Mouse (Mus musculus) midbrain, embryonic 11.5 days (tissue): ENCODE measurements around the gene Mgam. TPM values are rescaled to one million over a fixed set of nuclear protein-coding genes. Genes with fewer than 3 reads are reported as not detected.
A peak's percentile ranks its signal among the peaks of the same experiment; 100 is the strongest.

Experiments used
- ATAC-seq: fragments of 200-750 bp; cut with Nextera tagmentation; 2 replicates; pipeline ENCODE4 v1.8.0; 2017; ENCODE audit warnings: moderate TSS enrichment, moderate library complexity; ENCODE audit not compliant: low FRiP score
- DNase-seq: peaks from one replicate; pipeline ENCODE4 v3.0.0; 2015; ENCODE audit warnings: low spot score; ENCODE audit errors: missing footprints
- H3K27ac ChIP-seq: fragments of 300-500 bp; sonication (generic); 2 replicates; pipeline ENCODE4 v1.5.1; 2014; ENCODE audit warnings: low read depth, low read length
- H3K27me3 ChIP-seq: fragments of 300-500 bp; sonication (generic); 2 replicates; pipeline ENCODE4 v1.6.1; 2014; ENCODE audit warnings: mild to moderate bottlenecking, low read length, moderate library complexity, mixed read lengths; ENCODE audit not compliant: control insufficient read depth, insufficient read depth
- H3K36me3 ChIP-seq: fragments of 300-500 bp; sonication (generic); 2 replicates; pipeline ENCODE4 v1.6.1; 2014; ENCODE audit warnings: mild to moderate bottlenecking, low read length, moderate library complexity, mixed read lengths; ENCODE audit not compliant: control insufficient read depth, insufficient read depth
- H3K4me1 ChIP-seq: fragments of 300-500 bp; sonication (generic); 2 replicates; pipeline ENCODE4 v1.6.1; 2014; ENCODE audit warnings: low read length; ENCODE audit not compliant: control insufficient read depth, insufficient read depth
- H3K4me2 ChIP-seq: fragments of 300-500 bp; sonication (generic); 2 replicates; pipeline ENCODE4 v1.6.1; 2014; ENCODE audit warnings: mild to moderate bottlenecking, moderate library complexity
- H3K4me3 ChIP-seq: fragments of 300-500 bp; sonication (generic); 2 replicates; pipeline ENCODE4 v1.5.1; 2014; ENCODE audit warnings: low read depth, low read length
- H3K9ac ChIP-seq: fragments of 300-500 bp; sonication (generic); 2 replicates; pipeline ENCODE4 v1.6.1; 2014; ENCODE audit warnings: low read length
- H3K9me3 ChIP-seq: fragments of 300-500 bp; sonication (generic); 2 replicates; pipeline ENCODE4 v1.6.1; 2016; ENCODE audit warnings: low read length; ENCODE audit not compliant: control insufficient read depth
- WGBS: fragments of 180-500 bp; shearing (Covaris S2); extraction: QIAGEN DNeasy Blood & Tissue Kit; methylation state at CpG from one replicate; pipeline ENCODE4 v1.1.7; 2014; 5-methylcytosine and 5-hydroxymethylcytosine counted together
- polyA plus RNA-seq: library from polyadenylated mRNA; unstranded; fragments of >200 nt; fragmentation: Nextera tagmentation; extraction: Ambion mirVana; gene quantifications from 2 replicates; pipeline ENCODE4 v1.2.1, GENCODE M21; 2014

Gene Mgam
- polyA plus RNA-seq, 1 experiment from 2014 or later = not detected

DNA sequence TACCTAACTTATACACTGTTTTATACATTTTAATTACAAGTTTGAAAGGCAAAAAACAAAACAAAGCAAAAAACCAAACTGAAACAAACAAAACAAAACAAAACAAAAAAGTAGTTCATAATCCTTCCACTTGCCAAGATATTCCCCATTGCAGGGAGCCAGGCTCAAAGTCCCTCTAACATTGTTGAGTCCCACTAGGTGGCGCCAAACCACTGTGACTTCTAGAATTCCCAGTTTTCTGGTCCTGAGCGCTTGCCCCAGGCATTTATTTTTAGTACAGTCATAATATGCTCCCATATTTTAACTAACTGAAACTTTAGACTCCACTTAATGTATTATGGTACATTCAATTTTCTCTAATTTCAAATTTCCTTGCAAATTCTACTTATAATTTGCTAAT, 10.7 kb upstream of the Mgam start:
- H3K4me3 ChIP-seq = no peak overlapping the region
- ATAC-seq (peak; percentile 62), DNase-seq (peak; percentile 97)
- H3K4me2 ChIP-seq = no peak overlapping the region
- H3K27ac ChIP-seq = no peak overlapping the region
- no peak overlapping the region for H3K9ac ChIP-seq
- H3K27me3 ChIP-seq = no peaks in the 10 kb centered on the region
- H3K36me3 ChIP-seq = no peaks in the 10 kb centered on the region
- no peaks in the 10 kb centered on the region for H3K4me1 ChIP-seq
- WGBS = 28% methylated on average over 2 of the region's 2 CpGs
- no peaks in the 10 kb centered on the region for H3K9me3 ChIP-seq

DNA sequence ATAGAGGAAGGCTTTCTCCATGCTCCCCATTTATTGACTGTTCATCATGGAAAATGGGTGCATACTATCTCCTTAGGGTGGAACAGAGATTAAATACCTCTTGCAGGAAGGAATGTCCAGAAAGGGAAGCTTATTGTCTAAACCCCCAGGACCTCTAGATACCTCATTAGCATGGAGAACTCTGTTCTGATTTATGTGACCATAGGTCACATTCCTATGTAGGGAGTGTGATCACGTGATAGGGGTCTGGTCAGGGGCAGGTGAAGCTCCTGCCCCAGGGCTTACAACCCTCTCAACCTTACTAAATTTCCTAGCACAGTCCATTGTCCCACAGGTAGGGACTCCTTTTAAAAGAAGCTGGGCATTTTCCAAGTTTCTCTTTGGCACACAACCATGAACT, 2.5 kb upstream of the Mgam start:
- Histone ChIP-seq H3K27ac (no peak overlapping the region), H3K4me2 (no peak overlapping the region), H3K4me1 (no peaks in the 10 kb centered on the region), H3K27me3 (no peaks in the 10 kb centered on the region), H3K4me3 (no peak overlapping the region), H3K36me3 (no peaks in the 10 kb centered on the region), H3K9me3 (no peaks in the 10 kb centered on the region), H3K9ac (no peak overlapping the region)
- 60% methylated on average over 1 of the region's 1 CpGs for WGBS
- ATAC-seq = no peak
- DNase-seq = no peak

DNA sequence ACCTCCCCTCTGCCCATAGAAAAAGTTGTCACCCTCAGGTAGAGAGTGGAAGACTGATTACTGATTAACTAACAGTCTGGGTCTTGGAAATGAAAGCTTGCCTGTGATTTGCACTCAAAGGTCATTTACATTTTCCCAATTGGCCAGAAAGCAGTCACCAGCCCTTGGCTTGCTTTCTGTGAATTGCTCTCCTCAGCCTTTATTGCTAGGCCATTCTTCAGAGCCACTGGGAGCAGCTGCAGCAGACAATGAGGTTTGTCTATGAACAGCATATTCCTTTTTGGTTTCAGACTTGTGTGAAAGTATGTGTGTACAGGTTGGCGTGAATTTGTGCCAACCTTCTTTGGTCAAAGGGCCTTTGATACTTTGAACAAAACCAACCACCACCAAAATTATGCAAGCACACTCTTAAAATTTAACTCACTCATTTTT, 6.0 kb downstream of the Mgam start:
- no peaks in the 10 kb centered on the region for H3K36me3 ChIP-seq
- no peaks in the 10 kb centered on the region for H3K9me3 ChIP-seq
- no peak overlapping the region for H3K4me2 ChIP-seq
- ATAC-seq (no peak), DNase-seq (no peak)
- no peak overlapping the region for H3K27ac ChIP-seq
- H3K27me3 ChIP-seq = no peaks in the 10 kb centered on the region
- no peak overlapping the region for H3K9ac ChIP-seq
- no peak overlapping the region for H3K4me3 ChIP-seq
- WGBS = 84% methylated on average over 1 of the region's 1 CpGs
- no peaks in the 10 kb centered on the region for H3K4me1 ChIP-seq

DNA sequence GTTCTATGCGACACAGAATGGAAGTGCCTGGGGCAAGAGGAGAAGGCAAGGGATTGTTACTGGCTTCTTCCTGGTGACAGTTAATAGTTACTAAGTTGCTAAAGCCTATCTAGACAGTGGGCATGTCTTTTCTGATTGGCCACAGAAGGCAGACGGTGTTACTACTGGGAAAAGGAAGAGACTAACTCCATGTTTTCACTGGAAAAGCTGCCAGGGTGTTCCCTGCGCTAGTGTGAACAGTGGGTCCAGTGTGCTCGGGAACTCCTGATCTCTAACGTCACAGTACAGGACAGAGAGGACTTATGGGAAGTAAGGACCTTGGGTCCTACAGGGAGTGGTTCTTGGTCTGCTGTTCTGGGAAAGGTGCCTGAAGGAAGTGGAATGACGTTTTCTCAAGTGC, 6.9 kb downstream of the Mgam start:
- Histone ChIP-seq H3K9ac (no peak overlapping the region), H3K27ac (no peak overlapping the region), H3K9me3 (no peaks in the 10 kb centered on the region), H3K4me2 (no peak overlapping the region), H3K4me3 (no peak overlapping the region), H3K4me1 (no peaks in the 10 kb centered on the region), H3K27me3 (no peaks in the 10 kb centered on the region), H3K36me3 (no peaks in the 10 kb centered on the region)
- 81% methylated on average over 6 of the region's 6 CpGs for WGBS
- ATAC-seq (no peak), DNase-seq (no peak)

DNA sequence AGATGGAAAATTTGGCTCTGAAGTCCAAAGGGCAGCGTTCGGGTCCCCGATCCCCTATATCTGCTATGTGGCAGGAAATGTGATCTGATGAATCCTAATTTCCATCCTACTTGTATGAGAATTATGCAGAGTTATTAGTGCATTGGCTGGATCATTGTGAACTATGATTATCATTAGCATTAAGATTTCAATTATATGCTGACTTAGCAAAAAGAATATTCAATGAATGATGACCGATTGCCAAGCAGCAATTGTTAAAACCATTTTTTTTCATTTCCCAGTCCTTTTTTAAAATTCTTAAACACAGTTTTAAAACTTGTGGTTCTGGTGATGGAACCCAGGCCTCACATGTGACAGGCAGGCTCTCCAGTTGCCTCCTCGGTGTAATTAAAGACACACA, 9.1 kb downstream of the Mgam start:
- H3K4me1 ChIP-seq = no peaks in the 10 kb centered on the region
- H3K36me3 ChIP-seq = no peaks in the 10 kb centered on the region
- H3K27me3 ChIP-seq = no peaks in the 10 kb centered on the region
- H3K4me2 ChIP-seq = no peak overlapping the region
- DNase-seq (no peak), ATAC-seq (no peak)
- 94% methylated on average over 5 of the region's 5 CpGs for WGBS
- no peaks in the 10 kb centered on the region for H3K9me3 ChIP-seq
- no peak overlapping the region for H3K9ac ChIP-seq
- H3K4me3 ChIP-seq = no peak overlapping the region
- H3K27ac ChIP-seq = no peak overlapping the region

DNA sequence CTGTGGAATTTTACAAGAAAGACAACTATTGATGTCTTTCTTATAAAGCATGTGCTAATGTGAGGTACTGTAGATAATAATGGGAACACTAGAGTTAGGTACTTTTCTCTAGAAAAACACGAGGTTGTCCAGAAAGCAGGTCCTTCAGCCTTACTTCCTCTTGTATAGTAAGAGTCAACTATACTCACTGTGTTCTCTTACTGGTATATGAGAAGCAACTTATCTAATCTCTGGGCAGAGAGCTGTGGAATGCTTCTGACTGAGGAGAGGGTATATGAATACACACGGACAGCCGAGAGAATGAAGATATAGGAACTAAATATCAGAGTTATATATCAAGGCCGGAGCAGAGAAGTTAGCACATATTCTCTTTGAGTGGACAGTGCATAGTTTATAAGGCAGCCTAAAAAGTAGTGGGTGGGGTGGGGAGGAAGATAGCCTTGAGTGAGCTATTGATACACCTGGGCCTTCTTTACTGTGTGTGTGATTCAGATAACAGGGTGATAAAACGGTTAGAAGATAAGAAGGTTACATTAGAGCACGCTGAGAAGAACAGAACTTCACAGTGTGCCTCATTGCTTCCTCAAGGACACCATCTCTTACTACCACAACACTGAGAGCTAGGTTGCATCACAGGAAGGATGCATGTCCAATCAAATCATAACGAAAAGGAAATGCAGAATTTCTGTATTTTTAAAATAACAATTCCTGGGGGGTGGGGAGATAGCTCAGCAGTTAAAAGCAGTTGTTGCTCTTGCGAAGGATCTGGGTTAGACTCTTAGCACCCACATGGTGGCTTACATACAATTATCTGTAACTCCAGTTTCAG, 12.3 kb downstream of the Mgam start:
- ATAC-seq (no peak), DNase-seq (no peak)
- no peak overlapping the region for H3K9ac ChIP-seq
- no peak overlapping the region for H3K4me3 ChIP-seq
- no peak overlapping the region for H3K27ac ChIP-seq
- no peaks in the 10 kb centered on the region for H3K9me3 ChIP-seq
- H3K27me3 ChIP-seq = no peaks in the 10 kb centered on the region
- H3K36me3 ChIP-seq = no peaks in the 10 kb centered on the region
- 89% methylated on average over 8 of the region's 8 CpGs for WGBS
- no peaks in the 10 kb centered on the region for H3K4me1 ChIP-seq
- H3K4me2 ChIP-seq = no peak overlapping the region

DNA sequence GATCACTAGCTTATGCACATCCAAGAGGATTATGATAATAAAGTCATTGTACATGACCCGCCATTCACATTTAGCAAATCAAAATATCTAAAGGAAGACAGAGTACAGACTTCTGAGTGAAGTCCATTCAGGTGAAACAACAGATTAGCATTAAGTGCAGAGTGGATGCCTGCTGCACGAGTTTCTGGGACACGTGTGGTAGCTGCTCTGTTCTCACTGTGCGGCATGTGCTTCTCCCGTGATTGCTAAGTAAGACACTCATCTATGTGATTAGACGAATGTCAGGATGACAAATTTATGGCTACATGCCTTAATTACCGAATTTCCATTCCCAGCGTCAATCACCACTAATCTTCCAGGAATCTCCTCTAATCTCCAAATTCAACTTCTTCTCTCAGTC, 17.1 kb downstream of the Mgam start:
- DNase-seq = no peak
- Histone ChIP-seq H3K36me3 (no peaks in the 10 kb centered on the region), H3K9me3 (no peaks in the 10 kb centered on the region), H3K4me1 (no peaks in the 10 kb centered on the region), H3K27ac (no peak overlapping the region), H3K4me2 (no peak overlapping the region), H3K9ac (no peak overlapping the region), H3K27me3 (no peaks in the 10 kb centered on the region), H3K4me3 (no peak overlapping the region)
- 69% methylated on average over 8 of the region's 8 CpGs for WGBS
- ATAC-seq = no peak

DNA sequence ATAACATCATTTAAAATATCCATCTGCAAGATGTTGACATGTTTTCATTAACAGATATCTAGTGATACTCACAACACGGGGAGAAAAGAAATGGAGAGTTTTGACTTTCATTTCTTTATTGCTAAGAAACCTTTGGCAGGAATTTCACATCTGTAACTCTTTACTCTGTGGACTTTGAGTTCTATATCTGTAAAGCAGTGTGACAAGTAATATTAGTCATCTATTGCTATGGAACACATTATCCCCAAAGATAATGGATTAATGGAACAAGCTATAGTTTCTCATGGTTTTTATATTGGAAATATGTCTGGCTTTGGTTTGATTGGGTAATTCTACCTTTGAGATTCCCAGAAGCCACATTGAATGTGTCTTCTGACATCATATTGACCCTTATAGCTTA, 22.3 kb downstream of the Mgam start:
- Histone ChIP-seq H3K4me3 (no peak overlapping the region), H3K27me3 (no peaks in the 10 kb centered on the region), H3K36me3 (no peaks in the 10 kb centered on the region), H3K9me3 (no peaks in the 10 kb centered on the region), H3K4me1 (no peaks in the 10 kb centered on the region), H3K4me2 (no peak overlapping the region), H3K27ac (no peak overlapping the region), H3K9ac (no peak overlapping the region)
- 82% methylated on average over 1 of the region's 1 CpGs for WGBS
- DNase-seq (no peak), ATAC-seq (no peak)

DNA sequence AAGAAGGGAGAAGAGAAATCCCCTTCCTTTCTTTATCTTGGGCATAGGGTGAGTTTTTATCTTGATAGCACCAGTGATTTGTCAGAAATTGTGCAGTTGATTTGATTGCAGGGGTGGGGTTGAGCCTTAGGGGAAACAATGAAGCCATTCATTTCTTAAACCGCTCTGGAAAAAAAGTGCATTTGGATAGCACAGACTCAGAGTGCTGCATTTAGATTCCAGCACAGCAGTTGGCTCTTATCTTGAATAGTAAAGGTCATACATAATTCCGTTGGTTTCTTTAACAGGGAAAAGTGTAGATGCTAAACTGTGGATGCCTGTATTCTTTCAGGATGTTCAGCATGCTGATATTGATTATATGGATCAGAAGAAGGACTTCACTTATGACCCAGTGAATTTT, 32.3 kb downstream of the Mgam start:
- Histone ChIP-seq H3K4me1 (no peaks in the 10 kb centered on the region), H3K36me3 (no peaks in the 10 kb centered on the region), H3K9me3 (no peaks in the 10 kb centered on the region), H3K4me2 (no peak overlapping the region), H3K27ac (no peak overlapping the region), H3K9ac (no peak overlapping the region), H3K27me3 (no peaks in the 10 kb centered on the region), H3K4me3 (no peak overlapping the region)
- no peak for DNase-seq
- no peak for ATAC-seq
- WGBS = 29% methylated on average over 2 of the region's 2 CpGs
